Mouse (Mus musculus): ENCODE measurements around the gene Necab3. TPM values are rescaled to one million over a fixed set of nuclear protein-coding genes. Genes with fewer than 3 reads are reported as not detected.

The Necab3 gene
- 0.71 TPM for polyA plus RNA-seq (2014; fragmentation: Illumina TruSeq; extraction: RNeasy Lipid Tissue Mini Kit (QIAGEN cat#74804); ENCODE audit: insufficient read depth, low read depth, low replicate concordance)

DNA sequence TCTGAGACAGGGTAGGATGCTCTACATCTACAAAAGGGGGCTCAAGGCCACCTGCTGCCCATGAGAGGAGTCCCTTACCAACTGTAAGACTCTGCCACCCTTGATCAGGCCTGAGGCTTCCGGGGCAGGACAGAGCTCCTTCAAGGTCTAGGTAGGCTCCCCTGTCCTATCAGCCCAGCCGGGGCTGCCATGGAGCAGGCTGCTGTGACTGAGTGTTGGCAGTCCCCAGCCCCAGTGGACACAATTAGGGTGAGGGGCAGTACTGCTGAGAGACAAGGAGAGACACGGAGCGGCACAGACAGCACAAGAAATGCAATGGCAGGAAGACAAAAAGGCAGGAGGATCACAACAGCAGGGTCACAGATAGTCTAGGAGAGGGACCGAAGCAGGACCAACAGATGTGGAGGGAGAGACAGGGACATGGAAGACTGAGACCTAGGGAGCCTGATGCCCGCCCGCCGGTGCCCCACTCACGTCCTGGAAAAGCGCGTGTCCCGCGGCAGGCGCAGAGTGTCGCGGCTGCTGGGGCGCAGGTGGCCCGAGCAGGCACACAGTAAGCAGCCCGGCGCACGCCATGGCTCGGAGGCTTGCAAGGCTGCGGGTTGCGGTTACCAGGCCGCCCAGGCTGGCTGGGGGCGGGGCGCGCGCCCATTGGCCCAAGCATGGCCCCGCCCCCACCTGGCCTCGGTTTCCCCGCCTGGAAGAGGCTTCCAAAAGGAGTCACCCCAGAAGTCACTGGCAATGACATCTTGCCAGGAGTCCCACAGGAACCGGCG, at the start of gene Necab3:
TSS of gene Necab3 (minus strand) at position 627 of the 776 bp plus-strand sequence.

DNA sequence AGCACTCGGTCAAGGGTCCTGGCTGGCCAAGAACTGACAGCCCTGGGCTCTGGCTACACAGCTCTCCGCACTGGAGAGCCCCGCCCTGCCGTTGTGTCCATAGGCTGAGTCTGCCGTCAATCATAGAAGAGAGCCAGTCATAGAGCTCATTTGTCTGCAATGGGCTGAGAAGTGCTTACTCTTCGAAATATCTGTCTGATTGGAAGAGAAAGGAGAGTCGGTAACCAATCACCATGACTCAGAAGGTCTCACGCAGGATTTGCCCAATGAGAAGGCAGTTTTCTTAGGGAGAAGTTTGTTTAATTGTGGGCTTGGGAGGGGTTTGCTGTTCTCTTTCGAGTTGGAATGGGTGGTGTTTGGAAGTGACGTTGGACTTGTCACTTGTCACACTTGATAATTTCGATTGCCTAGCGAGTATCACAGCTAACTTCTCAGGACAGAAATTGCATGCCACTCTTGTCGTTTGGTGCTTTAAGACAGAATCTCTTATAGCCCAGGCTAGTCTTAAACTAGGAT, 45.0 kb upstream of the Necab3 start, which contains the start of gene Pxmp4:
TSS of gene Pxmp4 (minus strand) at position 71 of the 516 bp plus-strand sequence.

DNA sequence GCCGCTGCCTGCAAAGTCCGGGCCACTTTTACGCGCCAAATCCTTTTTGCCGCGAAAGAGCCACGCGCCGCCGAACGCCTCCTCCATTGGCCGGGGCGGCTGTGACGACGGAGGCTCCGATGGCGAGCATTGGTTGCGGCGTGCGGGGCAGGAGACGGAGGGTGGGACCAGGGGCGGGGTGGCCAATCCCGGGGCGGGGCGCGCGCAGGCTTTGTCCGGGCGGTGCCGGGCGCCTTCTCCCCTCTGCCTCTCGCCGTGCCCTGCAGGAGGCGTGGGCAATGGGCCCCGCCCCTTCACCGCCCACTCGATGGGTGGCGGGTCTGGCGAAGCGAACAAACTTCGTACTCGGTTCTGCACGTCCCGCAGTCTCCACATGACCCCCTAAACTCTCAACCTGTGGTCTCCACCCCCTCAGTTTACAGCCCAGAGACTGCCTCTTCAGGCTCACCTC, 11.2 kb upstream of the Necab3 start, which contains the start of gene E2f1:
TSS of gene E2f1 (minus strand) at position 57 of the 451 bp plus-strand sequence.

GRCm38 (mm10) chr2:154551476-154551875, 7.2 kb downstream of the Necab3 start, which contains the start of gene Actl10:
Gene Actl10 (plus strand): TSS chr2:154551776.

DNA sequence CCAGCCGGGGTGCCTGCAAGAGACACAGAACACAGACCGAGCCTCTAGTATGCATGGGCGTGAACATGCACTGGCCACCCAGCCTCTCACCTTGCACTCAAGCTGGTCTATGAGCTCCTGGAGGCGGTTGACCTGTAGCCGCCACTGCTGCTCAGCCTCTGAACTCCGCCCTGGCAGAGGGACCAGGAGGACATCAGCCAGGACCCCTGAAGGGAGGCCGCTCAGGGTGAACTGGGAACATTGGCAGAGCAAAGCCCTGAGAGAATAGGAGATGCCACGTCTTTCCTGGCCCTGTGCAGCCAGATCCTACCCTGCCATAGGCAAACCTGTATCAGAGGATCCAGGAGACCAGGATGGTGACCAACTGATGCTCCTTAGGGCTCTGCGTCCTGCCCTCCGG, 12.0 kb downstream of the Necab3 start, which contains the start of gene 1700003F12Rik:
TSS of gene 1700003F12Rik (plus strand) at position 375 of the 400 bp plus-strand sequence.

Other genes with a start within 250 kb of the Necab3 start
- gene Cdk5rap1, start 185.9 kb downstream of the Necab3 start, polyA plus RNA-seq (2014; fragmentation: Illumina TruSeq; extraction: RNeasy Lipid Tissue Mini Kit (QIAGEN cat#74804); ENCODE audit: insufficient read depth, low read depth, low replicate concordance), result 7.4 TPM
- 14.1 TPM for gene Snta1, start 150.8 kb downstream of the Necab3 start, polyA plus RNA-seq (2014; fragmentation: Illumina TruSeq; extraction: RNeasy Lipid Tissue Mini Kit (QIAGEN cat#74804); ENCODE audit: insufficient read depth, low read depth, low replicate concordance)
- 5.8 TPM for gene Cbfa2t2, start 122.4 kb downstream of the Necab3 start, polyA plus RNA-seq (2014; fragmentation: Illumina TruSeq; extraction: RNeasy Lipid Tissue Mini Kit (QIAGEN cat#74804); ENCODE audit: insufficient read depth, low read depth, low replicate concordance)
- not detected for gene 1700003F12Rik, start 11.8 kb downstream of the Necab3 start, polyA plus RNA-seq (2014; fragmentation: Illumina TruSeq; extraction: RNeasy Lipid Tissue Mini Kit (QIAGEN cat#74804); ENCODE audit: insufficient read depth, low read depth, low replicate concordance)
- not detected for gene Actl10, start 7.1 kb downstream of the Necab3 start, polyA plus RNA-seq (2014; fragmentation: Illumina TruSeq; extraction: RNeasy Lipid Tissue Mini Kit (QIAGEN cat#74804); ENCODE audit: insufficient read depth, low read depth, low replicate concordance)
- gene E2f1, start 11.0 kb upstream of the Necab3 start, polyA plus RNA-seq (2014; fragmentation: Illumina TruSeq; extraction: RNeasy Lipid Tissue Mini Kit (QIAGEN cat#74804); ENCODE audit: insufficient read depth, low read depth, low replicate concordance), result 4.4 TPM
- 25.5 TPM for gene Pxmp4, start 44.8 kb upstream of the Necab3 start, polyA plus RNA-seq (2014; fragmentation: Illumina TruSeq; extraction: RNeasy Lipid Tissue Mini Kit (QIAGEN cat#74804); ENCODE audit: insufficient read depth, low read depth, low replicate concordance)
- gene Zfp341, start 54.4 kb upstream of the Necab3 start, polyA plus RNA-seq (2014; fragmentation: Illumina TruSeq; extraction: RNeasy Lipid Tissue Mini Kit (QIAGEN cat#74804); ENCODE audit: insufficient read depth, low read depth, low replicate concordance), result 2.0 TPM
- not detected for gene 4930519P11Rik, start 54.5 kb upstream of the Necab3 start, polyA plus RNA-seq (2014; fragmentation: Illumina TruSeq; extraction: RNeasy Lipid Tissue Mini Kit (QIAGEN cat#74804); ENCODE audit: insufficient read depth, low read depth, low replicate concordance)
- gene Chmp4b, start 92.8 kb upstream of the Necab3 start, polyA plus RNA-seq (2014; fragmentation: Illumina TruSeq; extraction: RNeasy Lipid Tissue Mini Kit (QIAGEN cat#74804); ENCODE audit: insufficient read depth, low read depth, low replicate concordance), result 183 TPM
- not detected for gene Gm14214, start 211.1 kb upstream of the Necab3 start, polyA plus RNA-seq (2014; fragmentation: Illumina TruSeq; extraction: RNeasy Lipid Tissue Mini Kit (QIAGEN cat#74804); ENCODE audit: insufficient read depth, low read depth, low replicate concordance)
- gene Raly, start 232.2 kb upstream of the Necab3 start, polyA plus RNA-seq (2014; fragmentation: Illumina TruSeq; extraction: RNeasy Lipid Tissue Mini Kit (QIAGEN cat#74804); ENCODE audit: insufficient read depth, low read depth, low replicate concordance), result 144 TPM
- gene a, start 232.5 kb upstream of the Necab3 start, polyA plus RNA-seq (2014; fragmentation: Illumina TruSeq; extraction: RNeasy Lipid Tissue Mini Kit (QIAGEN cat#74804); ENCODE audit: insufficient read depth, low read depth, low replicate concordance), result not detected